Mouse (Mus musculus) E14TG2a.4 (cell line): Measurements from ENCODE around the gene Sec23ip.

Experiments used
- CTCF ChIP-seq: conservative IDR thresholded peaks from 2 replicates; pipeline ENCODE4 v1.5.1; 2014; ENCODE audit warnings: low read length
- NANOG ChIP-seq: IDR thresholded peaks from 2 replicates; pipeline ENCODE4 v1.6.1; 2014; ENCODE audit warnings: borderline replicate concordance, low read length, mixed read lengths
- POU5F1 ChIP-seq: IDR thresholded peaks from 2 replicates; pipeline ENCODE4 v1.6.1; 2014; ENCODE audit warnings: low read length, borderline replicate concordance

- TF ChIP-seq NANOG (no peak), CTCF (no peak), POU5F1 (no peak)
Observed at GRCm38 (mm10) chr7:128739116-128739461, 5.7 kb upstream of the Sec23ip start.
